Mouse (Mus musculus): ENCODE data around the gene Pmpca. TPM values are rescaled to one million over a fixed set of nuclear protein-coding genes. Genes with fewer than 3 reads are reported as not detected.

Pmpca gene
- polyA plus RNA-seq, 1 experiment from 2014 or later = 108 TPM

DNA sequence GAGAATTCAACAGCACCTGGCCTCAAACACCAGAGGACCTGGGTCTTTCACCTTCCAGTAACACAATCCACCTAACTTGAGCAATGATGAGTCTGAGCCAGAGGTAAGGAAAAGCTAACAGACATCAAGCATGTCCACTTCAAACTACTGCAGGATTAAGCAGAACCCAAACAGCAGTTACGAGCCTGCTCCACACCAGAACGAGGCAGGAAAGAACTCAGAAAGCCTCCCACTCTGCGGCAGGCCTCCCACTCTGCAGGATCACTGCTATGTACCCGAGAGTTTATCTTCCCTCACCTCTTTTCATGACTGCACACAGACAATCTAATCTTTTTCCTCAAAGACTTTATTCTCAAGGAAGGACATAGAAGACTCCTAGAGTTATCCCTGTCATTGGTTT, 48.1 kb downstream of the Pmpca start:
- H3K27me3 ChIP-seq = no peaks in the 10 kb centered on the region
- no peaks in the 10 kb centered on the region for H3K9me3 ChIP-seq
- no peak for ATAC-seq (ENCODE audit: insufficient number of reproducible peaks, insufficient read depth, low FRiP score, low TSS enrichment)
- 80% methylated on average over 4 of the region's 4 CpGs for WGBS
- H3K36me3 ChIP-seq = peaks cover 88% of the 10 kb centered on the region
- H3K27ac ChIP-seq = no peak overlapping the region
- no peak overlapping the region for H3K4me3 ChIP-seq
- H3K4me1 ChIP-seq = 0 out of 2 replicates have a peak, but pooled peaks cover 8% of the 10 kb centered on the region
- H3K9ac ChIP-seq = no peak overlapping the region
- no peak overlapping the region for H3K4me2 ChIP-seq (replicated peaks)

DNA sequence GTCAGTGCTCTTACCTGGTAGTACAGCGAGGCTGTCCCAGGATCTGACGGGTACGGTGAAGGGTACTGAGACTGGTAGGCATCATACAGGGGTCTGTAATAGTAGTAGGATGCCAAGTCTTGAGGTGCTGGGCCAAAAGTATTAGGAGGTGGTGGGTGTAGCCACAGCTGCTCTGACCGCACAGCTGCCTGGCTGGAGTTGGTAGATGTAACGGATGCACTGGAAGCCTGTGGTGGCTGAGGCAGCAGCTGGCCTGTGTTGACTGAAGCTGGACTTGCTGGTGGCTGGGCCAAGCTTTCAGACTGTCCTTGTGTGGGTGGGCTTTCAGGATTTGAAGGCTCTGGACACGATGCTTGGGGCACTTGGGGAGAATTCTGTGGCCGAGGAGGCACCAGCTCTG, 49.2 kb downstream of the Pmpca start:
- H3K9ac ChIP-seq = no peak overlapping the region
- H3K27ac ChIP-seq = no peak overlapping the region
- no peaks in the 10 kb centered on the region for H3K9me3 ChIP-seq
- no peak overlapping the region for H3K4me3 ChIP-seq
- no peak overlapping the region for H3K4me2 ChIP-seq (replicated peaks)
- WGBS = 87% methylated on average over 7 of the region's 7 CpGs
- no peaks in the 10 kb centered on the region for H3K27me3 ChIP-seq
- H3K36me3 ChIP-seq = peaks cover 78% of the 10 kb centered on the region
- 0 out of 2 replicates have a peak, but pooled peaks have one; percentile 28 for ATAC-seq (ENCODE audit: insufficient number of reproducible peaks, insufficient read depth, low FRiP score, low TSS enrichment)
- H3K4me1 ChIP-seq = peaks cover 14% of the 10 kb centered on the region; the same call in 1 of the 2 replicates

DNA sequence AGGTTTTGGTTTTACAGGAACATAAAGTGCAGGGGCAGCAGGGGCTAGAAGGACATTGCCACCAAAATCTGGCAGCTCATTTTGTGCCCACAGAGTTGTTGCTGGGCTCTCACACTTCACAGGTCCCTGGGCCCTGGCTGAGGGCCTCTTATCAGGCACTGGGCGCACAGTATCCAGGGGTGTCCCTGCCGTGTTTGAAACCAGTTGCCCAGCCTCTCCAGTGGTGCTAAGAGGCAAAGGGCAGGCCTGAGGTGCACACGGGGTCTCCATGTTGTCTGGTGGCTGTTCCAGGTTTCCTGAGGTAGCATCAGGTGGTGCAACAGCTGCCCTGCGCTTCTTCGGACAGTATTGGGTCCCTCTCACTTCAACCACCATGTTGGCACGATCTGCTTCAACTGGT, 50.5 kb downstream of the Pmpca start:
- Histone ChIP-seq H3K36me3 (peaks cover 65% of the 10 kb centered on the region), H3K4me1 (peaks cover 23% of the 10 kb centered on the region), H3K27me3 (no peaks in the 10 kb centered on the region), H3K9me3 (no peaks in the 10 kb centered on the region), H3K4me3 (no peak overlapping the region), H3K4me2 (replicated peaks) (no peak overlapping the region), H3K9ac (no peak overlapping the region), H3K27ac (no peak overlapping the region)
- ATAC-seq (ENCODE audit: insufficient number of reproducible peaks, insufficient read depth, low FRiP score, low TSS enrichment) = no peak
- WGBS = 91% methylated on average over 6 of the region's 6 CpGs

DNA sequence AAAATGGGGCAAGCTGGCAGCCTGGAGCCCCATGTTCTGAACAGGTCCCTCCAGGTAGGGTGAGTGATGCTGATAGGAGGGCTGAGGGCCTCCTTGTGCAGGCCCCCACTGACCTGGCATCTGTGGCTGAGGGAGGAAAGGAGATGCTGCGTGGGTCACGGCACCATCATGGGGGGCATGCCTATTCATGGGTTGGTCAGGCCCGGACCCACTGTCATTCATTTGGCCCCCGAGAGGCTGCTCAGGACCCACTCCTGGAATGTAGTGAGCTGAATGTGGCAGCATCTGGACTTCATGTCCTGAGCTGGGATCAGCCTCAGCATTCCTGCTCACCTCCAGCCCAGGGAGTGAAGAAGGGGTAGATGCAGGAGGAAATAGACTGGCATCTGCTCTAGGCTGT, 52.1 kb downstream of the Pmpca start:
- H3K27me3 ChIP-seq = no peaks in the 10 kb centered on the region
- ATAC-seq (ENCODE audit: insufficient number of reproducible peaks, insufficient read depth, low FRiP score, low TSS enrichment) = no peak
- H3K36me3 ChIP-seq = peaks cover 49% of the 10 kb centered on the region
- WGBS = 93% methylated on average over 4 of the region's 4 CpGs
- H3K27ac ChIP-seq = no peak overlapping the region
- H3K4me2 ChIP-seq (replicated peaks) = no peak overlapping the region
- no peak overlapping the region for H3K4me3 ChIP-seq
- no peaks in the 10 kb centered on the region for H3K9me3 ChIP-seq
- H3K9ac ChIP-seq = no peak overlapping the region
- peaks cover 24% of the 10 kb centered on the region for H3K4me1 ChIP-seq

DNA sequence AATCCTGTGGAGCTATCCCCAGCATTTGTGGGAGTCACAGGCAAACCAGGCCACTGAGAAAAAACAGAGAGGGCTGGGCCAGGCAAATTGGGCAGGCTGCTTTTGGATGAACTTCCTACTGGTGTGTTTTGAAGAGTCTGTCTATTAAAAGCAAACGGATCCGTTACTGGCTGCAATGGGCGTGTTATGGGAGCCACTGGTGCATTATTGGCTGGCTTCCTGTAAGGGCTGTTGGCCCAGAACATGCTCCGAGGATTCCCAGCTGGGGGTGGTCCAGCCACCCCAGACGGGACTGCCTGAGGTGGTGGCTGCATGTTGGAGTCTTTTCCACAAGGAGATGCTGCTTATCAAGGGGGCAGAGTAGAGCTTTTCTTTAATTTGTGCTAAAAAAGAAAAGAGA, 52.5 kb downstream of the Pmpca start:
- no peak overlapping the region for H3K4me2 ChIP-seq (replicated peaks)
- 84% methylated on average over 5 of the region's 5 CpGs for WGBS
- no peak for ATAC-seq (ENCODE audit: insufficient number of reproducible peaks, insufficient read depth, low FRiP score, low TSS enrichment)

DNA sequence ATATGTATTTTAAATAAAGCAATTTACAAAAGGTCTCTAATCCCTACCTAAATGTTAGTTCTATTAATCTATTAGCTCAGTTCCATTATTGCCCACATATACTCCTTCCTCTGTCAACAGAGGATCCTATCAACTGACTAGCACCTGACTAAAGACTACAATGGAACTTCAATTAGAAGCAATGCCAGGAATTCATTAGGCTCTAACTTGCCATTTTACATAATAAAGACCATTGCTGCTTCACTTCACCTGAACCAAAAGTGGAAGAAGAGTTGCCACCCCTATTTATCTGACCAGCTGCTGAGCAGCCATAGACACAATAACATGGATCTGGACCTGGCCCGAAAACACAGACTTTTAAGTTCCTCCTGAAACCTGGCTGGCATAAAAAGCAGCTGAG, 53.7 kb downstream of the Pmpca start:
- Histone ChIP-seq H3K4me2 (replicated peaks) (no peak overlapping the region), H3K36me3 (peaks cover 41% of the 10 kb centered on the region), H3K27me3 (no peaks in the 10 kb centered on the region), H3K4me1 (peaks cover 30% of the 10 kb centered on the region), H3K4me3 (no peak overlapping the region), H3K9me3 (no peaks in the 10 kb centered on the region), H3K9ac (no peak overlapping the region), H3K27ac (no peak overlapping the region)
- no peak for ATAC-seq (ENCODE audit: insufficient number of reproducible peaks, insufficient read depth, low FRiP score, low TSS enrichment)
- 78% methylated on average over 1 of the region's 1 CpGs for WGBS

More for the DNA sequence above, 52.5 kb downstream of the Pmpca start:
- H3K4me1 ChIP-seq = peaks cover 28% of the 10 kb centered on the region
- peaks cover 48% of the 10 kb centered on the region for H3K36me3 ChIP-seq
- no peak overlapping the region for H3K4me3 ChIP-seq
- H3K9ac ChIP-seq = no peak overlapping the region
- no peak overlapping the region for H3K27ac ChIP-seq
- no peaks in the 10 kb centered on the region for H3K9me3 ChIP-seq
- no peaks in the 10 kb centered on the region for H3K27me3 ChIP-seq

DNA sequence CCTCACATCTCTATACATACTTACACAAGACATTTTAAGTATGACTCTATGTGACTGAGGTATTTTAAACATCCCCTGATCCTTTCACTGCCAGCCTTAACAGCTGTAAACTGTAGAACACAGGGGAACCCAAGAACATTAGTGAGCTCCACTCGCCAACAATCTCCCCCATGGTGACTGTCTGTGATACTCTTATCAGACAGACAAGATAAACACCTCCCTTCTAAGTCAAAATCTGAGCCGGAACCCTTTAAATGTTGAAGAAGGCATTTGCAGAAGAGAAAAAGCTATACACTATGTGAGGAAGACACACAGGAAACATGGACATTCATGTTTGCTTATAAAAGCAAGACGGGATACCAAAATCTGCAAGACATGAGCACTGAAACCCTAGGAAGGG, 54.7 kb downstream of the Pmpca start:
- 56% methylated on average over 3 of the region's 3 CpGs for WGBS
- Histone ChIP-seq H3K4me1 (peaks cover 25% of the 10 kb centered on the region), H3K36me3 (peaks cover 31% of the 10 kb centered on the region), H3K27ac (no peak overlapping the region), H3K27me3 (no peaks in the 10 kb centered on the region), H3K9ac (peak overlapping the region; percentile 92), H3K4me3 (peak overlapping the region; percentile 95), H3K9me3 (no peaks in the 10 kb centered on the region), H3K4me2 (replicated peaks) (peak overlapping the region; percentile 79)
- ATAC-seq (ENCODE audit: insufficient number of reproducible peaks, insufficient read depth, low FRiP score, low TSS enrichment) = no peak

DNA sequence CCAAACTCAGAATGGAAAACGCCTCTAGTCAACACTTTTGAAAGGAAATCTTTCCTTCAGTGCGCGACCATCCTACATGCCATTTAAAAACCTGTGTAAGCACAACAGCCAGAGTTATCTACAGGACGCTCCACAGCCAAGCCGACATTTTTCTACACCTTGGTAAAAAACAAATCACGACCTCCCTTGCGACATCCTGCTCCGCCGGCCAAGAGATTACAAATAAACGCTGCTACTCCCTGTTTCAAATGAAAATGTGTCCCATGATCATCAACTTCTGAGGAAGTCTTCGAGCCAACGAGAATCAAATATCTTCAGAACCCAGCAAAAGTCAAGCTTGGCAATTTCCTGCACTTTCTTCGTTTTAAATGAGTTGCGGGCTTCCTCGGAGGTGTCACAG, 55.2 kb downstream of the Pmpca start:
- peak overlapping the region; percentile 95 for H3K4me3 ChIP-seq
- peaks cover 26% of the 10 kb centered on the region for H3K36me3 ChIP-seq
- H3K4me1 ChIP-seq = peaks cover 25% of the 10 kb centered on the region
- peak overlapping the region; percentile 79 for H3K4me2 ChIP-seq (replicated peaks)
- 6% methylated on average over 15 of the region's 15 CpGs for WGBS
- peak overlapping the region; percentile 92 for H3K9ac ChIP-seq
- H3K27me3 ChIP-seq = no peaks in the 10 kb centered on the region
- H3K27ac ChIP-seq = no peak overlapping the region
- H3K9me3 ChIP-seq = no peaks in the 10 kb centered on the region
- ATAC-seq (ENCODE audit: insufficient number of reproducible peaks, insufficient read depth, low FRiP score, low TSS enrichment) = no peak

DNA sequence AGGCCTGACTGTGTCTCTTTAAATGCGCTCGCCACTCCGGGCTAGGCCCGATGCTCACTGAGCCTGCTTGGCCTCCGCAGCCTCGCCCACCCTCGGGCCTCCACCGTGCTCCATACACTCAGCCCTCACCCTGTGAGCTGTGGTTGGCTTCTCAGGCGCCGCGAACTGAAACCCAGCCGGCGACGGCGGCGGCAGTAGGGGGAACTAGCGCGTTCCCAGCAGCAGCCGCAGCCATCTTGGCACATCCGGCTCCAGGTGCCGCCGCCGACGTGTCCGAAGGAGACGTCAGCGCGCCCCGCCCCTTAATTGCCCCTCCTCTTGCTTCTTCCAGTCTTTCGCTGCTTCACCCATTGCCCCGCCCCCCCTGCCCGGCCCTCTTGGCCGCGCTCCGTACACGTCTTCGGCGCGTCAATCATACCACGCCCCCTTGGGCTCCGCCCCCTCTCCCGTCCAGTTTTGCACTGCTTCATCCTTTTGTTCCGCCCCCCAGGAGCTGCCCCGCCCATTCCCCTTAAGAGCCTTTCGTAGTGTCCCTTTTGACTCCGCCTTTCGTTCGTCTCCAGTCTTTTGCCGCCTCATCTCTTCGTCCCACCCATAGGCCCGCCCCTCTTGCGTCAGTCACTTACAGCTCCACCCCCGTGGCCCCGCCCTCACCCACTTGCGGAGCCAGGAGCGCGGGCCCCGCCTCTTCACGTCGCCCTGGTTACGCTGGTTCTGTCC, 56.0 kb downstream of the Pmpca start, which contains the start of gene Sec16a:
TSS of gene Sec16a (minus strand) at position 271 of the 720 bp plus-strand sequence.
- Histone ChIP-seq H3K9me3 (no peaks in the 10 kb centered on the region), H3K4me3 (peak within 1 kb of the TSS; percentile 95), H3K27ac (peak within 1 kb of the TSS; percentile 81), H3K4me2 (replicated peaks) (peak within 1 kb of the TSS; percentile 79), H3K27me3 (no peaks in the 10 kb centered on the region), H3K4me1 (peaks cover 25% of the 10 kb centered on the region), H3K9ac (peak within 1 kb of the TSS; percentile 92), H3K36me3 (peaks cover 19% of the 10 kb centered on the region)
- peak; percentile 87 for ATAC-seq (ENCODE audit: insufficient number of reproducible peaks, insufficient read depth, low FRiP score, low TSS enrichment)
- WGBS = under 1% methylated on average over 61 of the region's 61 CpGs

DNA sequence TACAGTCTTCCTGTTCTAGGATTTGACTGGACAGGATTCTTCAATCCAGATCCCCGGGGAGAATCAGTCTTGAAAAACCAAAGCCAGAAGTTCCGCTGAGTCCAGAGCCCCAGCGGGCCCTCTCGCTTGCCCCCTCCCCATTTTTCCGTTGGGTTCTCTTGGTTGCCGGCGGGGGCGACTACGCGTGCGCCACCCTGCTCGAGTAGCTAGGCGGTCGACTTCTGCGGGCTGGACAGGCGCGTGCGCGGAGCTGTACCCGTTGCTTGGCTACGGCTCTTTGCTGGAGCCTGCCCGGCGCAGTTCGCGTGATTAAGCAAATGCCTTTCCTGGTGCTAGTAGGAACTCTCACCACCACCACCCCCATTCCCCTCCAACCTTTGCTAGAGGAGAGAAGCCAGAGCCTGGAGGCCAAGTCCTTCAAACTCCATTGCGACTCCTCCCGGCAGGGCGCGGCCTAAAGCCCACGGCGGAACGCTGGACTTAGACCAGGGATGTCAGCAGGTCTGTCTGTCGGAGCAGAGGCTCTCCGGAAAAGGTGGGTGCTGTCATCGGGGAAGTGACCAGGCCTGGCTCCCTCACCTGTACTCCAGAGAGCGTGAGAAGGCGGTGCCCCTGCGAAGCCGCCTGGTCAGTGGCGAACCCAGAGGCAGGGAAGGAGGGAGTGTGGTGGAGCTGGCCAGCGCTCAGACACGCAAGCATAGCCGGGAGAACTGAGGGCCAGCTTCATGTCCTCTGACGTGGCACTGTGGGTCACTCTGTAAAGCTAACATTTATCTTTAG, 56.7 kb downstream of the Pmpca start:
- peaks cover 25% of the 10 kb centered on the region for H3K4me1 ChIP-seq
- peak overlapping the region; percentile 72 for H3K9ac ChIP-seq
- under 1% methylated on average over 43 of the region's 44 CpGs for WGBS
- peak overlapping the region; percentile 95 for H3K4me3 ChIP-seq
- peaks cover 11% of the 10 kb centered on the region for H3K36me3 ChIP-seq
- H3K27me3 ChIP-seq = no peaks in the 10 kb centered on the region
- peak overlapping the region; percentile 81 for H3K27ac ChIP-seq
- H3K9me3 ChIP-seq = no peaks in the 10 kb centered on the region
- peak; percentile 87 for ATAC-seq (ENCODE audit: insufficient number of reproducible peaks, insufficient read depth, low FRiP score, low TSS enrichment)
- H3K4me2 ChIP-seq (replicated peaks) = peak overlapping the region; percentile 79

DNA sequence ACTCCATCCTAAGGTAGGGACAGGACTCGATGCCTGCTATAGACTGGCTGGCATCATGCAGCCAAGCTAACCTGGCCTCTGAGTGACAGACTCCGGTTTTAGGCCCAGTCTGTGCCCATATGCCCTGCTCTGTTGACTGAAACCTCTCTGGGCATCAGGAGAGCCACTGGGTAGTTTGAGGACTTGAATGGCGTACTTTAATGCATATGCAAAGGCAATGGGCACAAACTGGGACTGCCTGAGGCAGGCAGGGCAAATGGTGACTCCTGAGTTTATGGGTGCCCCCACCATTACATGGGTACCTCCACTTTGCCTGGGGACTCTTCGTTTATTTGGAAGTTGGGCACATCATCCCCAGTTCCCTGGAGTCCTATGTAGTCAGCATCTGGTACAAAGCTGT, 57.5 kb downstream of the Pmpca start:
- ATAC-seq (ENCODE audit: insufficient number of reproducible peaks, insufficient read depth, low FRiP score, low TSS enrichment) = no peak
- 70% methylated on average over 4 of the region's 4 CpGs for WGBS
- H3K4me3 ChIP-seq = peak overlapping the region; percentile 95
- peak overlapping the region; percentile 79 for H3K4me2 ChIP-seq (replicated peaks)
- no peak overlapping the region for H3K27ac ChIP-seq
- H3K9ac ChIP-seq = peak overlapping the region; percentile 72
- H3K9me3 ChIP-seq = no peaks in the 10 kb centered on the region
- H3K36me3 ChIP-seq = peaks cover 3% of the 10 kb centered on the region; the same call in 1 of the 2 replicates
- H3K4me1 ChIP-seq = peaks cover 25% of the 10 kb centered on the region
- no peaks in the 10 kb centered on the region for H3K27me3 ChIP-seq
